Mouse (Mus musculus) intestine, embryonic 14.5 days (tissue): ENCODE results near the gene Astn2. TPM values are rescaled to one million over a fixed set of nuclear protein-coding genes. Genes with fewer than 3 reads are reported as not detected.

Experiments
- ATAC-seq: fragments of 200-750 bp; cut with Nextera tagmentation; replicated peaks from 2 replicates; pipeline ENCODE4 v1.8.0; 2017; ENCODE audit warnings: low read depth, moderate number of reproducible peaks, moderate TSS enrichment, moderate library complexity; ENCODE audit not compliant: low FRiP score, low TSS enrichment
- DNase-seq: peaks from one replicate; pipeline ENCODE4 v3.0.0-alpha.2; 2018; ENCODE audit warnings: low spot score
- H3K27ac ChIP-seq: fragments of 300-500 bp; sonication (generic); 2 replicates; pipeline ENCODE4 v1.5.1; 2014; ENCODE audit warnings: low read depth, mild to moderate bottlenecking, control low read depth
- H3K27me3 ChIP-seq: fragments of 300-500 bp; sonication (generic); replicated peaks from 2 replicates; pipeline ENCODE4 v1.6.1; 2014; ENCODE audit warnings: low read length, control low read depth; ENCODE audit not compliant: control insufficient read depth, insufficient read depth
- H3K36me3 ChIP-seq: fragments of 300-500 bp; sonication (generic); 2 replicates; pipeline ENCODE4 v1.6.1; 2014; ENCODE audit warnings: low read length, control low read depth; ENCODE audit not compliant: control insufficient read depth, insufficient read depth
- H3K4me1 ChIP-seq: fragments of 300-500 bp; sonication (generic); replicated peaks from 2 replicates; pipeline ENCODE4 v1.6.1; 2014; ENCODE audit warnings: low read length, control low read depth, mixed read lengths; ENCODE audit not compliant: control insufficient read depth, insufficient read depth
- H3K4me2 ChIP-seq: fragments of 300-500 bp; sonication (generic); 2 replicates; pipeline ENCODE4 v1.6.1; 2014; ENCODE audit warnings: low read length
- H3K4me3 ChIP-seq: fragments of 300-500 bp; sonication (generic); 2 replicates; pipeline ENCODE4 v1.5.1; 2014; ENCODE audit warnings: low read depth, low read length, control low read depth, mixed read lengths
- H3K9ac ChIP-seq: fragments of 300-500 bp; sonication (generic); 2 replicates; pipeline ENCODE4 v1.6.1; 2014; ENCODE audit warnings: mild to moderate bottlenecking, low read length
- H3K9me3 ChIP-seq: fragments of 300-500 bp; sonication (generic); 2 replicates; pipeline ENCODE4 v1.6.1; 2016; ENCODE audit warnings: low read length, control low read depth; ENCODE audit not compliant: control insufficient read depth
- WGBS: fragments of 180-500 bp; shearing (Covaris S2); extraction: QIAGEN DNeasy Blood & Tissue Kit; methylation state at CpG from one replicate; pipeline ENCODE4 v1.1.7; 2014; 5-methylcytosine and 5-hydroxymethylcytosine counted together
- polyA plus RNA-seq: library from polyadenylated mRNA; unstranded; fragments of >200 nt; fragmentation: Nextera tagmentation; extraction: Ambion mirVana; gene quantifications from 2 replicates; pipeline ENCODE4 v1.2.1, GENCODE M21; 2014

Gene Astn2
- polyA plus RNA-seq, 1 experiment from 2014 or later: 0.96 TPM

- 38% methylated on average over 2 of the region's 2 CpGs for WGBS
- H3K36me3 ChIP-seq: no peaks in the 10 kb centered on the region
- H3K4me3 ChIP-seq: no peak overlapping the region
- no peaks in the 10 kb centered on the region for H3K9me3 ChIP-seq
- DNase-seq: no peak
- no peaks in the 10 kb centered on the region for H3K4me1 ChIP-seq
- H3K27ac ChIP-seq: no peak overlapping the region
- H3K9ac ChIP-seq: no peak overlapping the region
- ATAC-seq: no peak
- no peak overlapping the region for H3K4me2 ChIP-seq
- no peaks in the 10 kb centered on the region for H3K27me3 ChIP-seq
Observed at GRCm38 (mm10) chr4:66344632-66345031, 59.8 kb downstream of the Astn2 start.

GRCm38 (mm10) chr4:66337443-66337842 lies 67.0 kb downstream of the Astn2 start:
- ATAC-seq (no peak), DNase-seq (no peak)
- Histone ChIP-seq H3K27ac (no peak overlapping the region), H3K4me2 (no peak overlapping the region), H3K36me3 (no peaks in the 10 kb centered on the region), H3K9me3 (no peaks in the 10 kb centered on the region), H3K4me1 (no peaks in the 10 kb centered on the region), H3K4me3 (no peak overlapping the region), H3K9ac (no peak overlapping the region), H3K27me3 (no peaks in the 10 kb centered on the region)
- 85% methylated on average over 3 of the region's 3 CpGs for WGBS

GRCm38 (mm10) chr4:66330600-66331285 lies 73.7 kb downstream of the Astn2 start:
- Histone ChIP-seq H3K9ac (no peak overlapping the region), H3K36me3 (no peaks in the 10 kb centered on the region), H3K4me1 (no peaks in the 10 kb centered on the region), H3K4me2 (no peak overlapping the region), H3K4me3 (no peak overlapping the region), H3K9me3 (no peaks in the 10 kb centered on the region), H3K27me3 (no peaks in the 10 kb centered on the region), H3K27ac (no peak overlapping the region)
- 25% methylated on average over 4 of the region's 4 CpGs for WGBS
- no peak for ATAC-seq
- DNase-seq: no peak

- Histone ChIP-seq H3K36me3 (no peaks in the 10 kb centered on the region), H3K9me3 (no peaks in the 10 kb centered on the region), H3K4me3 (no peak overlapping the region), H3K27ac (no peak overlapping the region), H3K4me2 (no peak overlapping the region), H3K4me1 (no peaks in the 10 kb centered on the region), H3K27me3 (no peaks in the 10 kb centered on the region), H3K9ac (no peak overlapping the region)
- 85% methylated on average over 2 of the region's 2 CpGs for WGBS
- DNase-seq (no peak), ATAC-seq (no peak)
Observed at GRCm38 (mm10) chr4:66321051-66321450, 83.4 kb downstream of the Astn2 start.

GRCm38 (mm10) chr4:66314806-66315484 lies 89.5 kb downstream of the Astn2 start:
- H3K9me3 ChIP-seq: no peaks in the 10 kb centered on the region
- WGBS: 34% methylated on average over 8 of the region's 8 CpGs
- H3K9ac ChIP-seq: no peak overlapping the region
- H3K4me2 ChIP-seq: no peak overlapping the region
- ATAC-seq: no peak
- no peak overlapping the region for H3K4me3 ChIP-seq
- no peak for DNase-seq
- H3K4me1 ChIP-seq: no peaks in the 10 kb centered on the region
- H3K27ac ChIP-seq: no peak overlapping the region
- H3K27me3 ChIP-seq: no peaks in the 10 kb centered on the region
- no peaks in the 10 kb centered on the region for H3K36me3 ChIP-seq

GRCm38 (mm10) chr4:66312733-66313132 lies 91.7 kb downstream of the Astn2 start:
- Histone ChIP-seq H3K4me3 (no peak overlapping the region), H3K4me2 (no peak overlapping the region), H3K9ac (no peak overlapping the region), H3K36me3 (no peaks in the 10 kb centered on the region), H3K9me3 (no peaks in the 10 kb centered on the region), H3K27me3 (no peaks in the 10 kb centered on the region), H3K4me1 (no peaks in the 10 kb centered on the region), H3K27ac (no peak overlapping the region)
- WGBS: 70% methylated on average over 1 of the region's 1 CpGs
- ATAC-seq (no peak), DNase-seq (no peak)

- Histone ChIP-seq H3K27ac (no peak overlapping the region), H3K36me3 (no peaks in the 10 kb centered on the region), H3K9me3 (no peaks in the 10 kb centered on the region), H3K4me3 (no peak overlapping the region), H3K4me2 (no peak overlapping the region), H3K27me3 (no peaks in the 10 kb centered on the region), H3K9ac (no peak overlapping the region), H3K4me1 (no peaks in the 10 kb centered on the region)
- DNase-seq (no peak), ATAC-seq (no peak)
- 89% methylated on average over 7 of the region's 7 CpGs for WGBS
Observed at GRCm38 (mm10) chr4:66310315-66311020, 93.9 kb downstream of the Astn2 start.

GRCm38 (mm10) chr4:66306377-66306776 lies 98.0 kb downstream of the Astn2 start:
- Histone ChIP-seq H3K27ac (no peak overlapping the region), H3K4me1 (no peaks in the 10 kb centered on the region), H3K27me3 (no peaks in the 10 kb centered on the region), H3K4me2 (no peak overlapping the region), H3K9me3 (no peaks in the 10 kb centered on the region), H3K4me3 (no peak overlapping the region), H3K9ac (no peak overlapping the region), H3K36me3 (no peaks in the 10 kb centered on the region)
- DNase-seq (no peak), ATAC-seq (no peak)
- 71% methylated on average over 6 of the region's 6 CpGs for WGBS
